Mouse (Mus musculus): ENCODE results near the gene Gm20388.

Gene Gm20388

DNA sequence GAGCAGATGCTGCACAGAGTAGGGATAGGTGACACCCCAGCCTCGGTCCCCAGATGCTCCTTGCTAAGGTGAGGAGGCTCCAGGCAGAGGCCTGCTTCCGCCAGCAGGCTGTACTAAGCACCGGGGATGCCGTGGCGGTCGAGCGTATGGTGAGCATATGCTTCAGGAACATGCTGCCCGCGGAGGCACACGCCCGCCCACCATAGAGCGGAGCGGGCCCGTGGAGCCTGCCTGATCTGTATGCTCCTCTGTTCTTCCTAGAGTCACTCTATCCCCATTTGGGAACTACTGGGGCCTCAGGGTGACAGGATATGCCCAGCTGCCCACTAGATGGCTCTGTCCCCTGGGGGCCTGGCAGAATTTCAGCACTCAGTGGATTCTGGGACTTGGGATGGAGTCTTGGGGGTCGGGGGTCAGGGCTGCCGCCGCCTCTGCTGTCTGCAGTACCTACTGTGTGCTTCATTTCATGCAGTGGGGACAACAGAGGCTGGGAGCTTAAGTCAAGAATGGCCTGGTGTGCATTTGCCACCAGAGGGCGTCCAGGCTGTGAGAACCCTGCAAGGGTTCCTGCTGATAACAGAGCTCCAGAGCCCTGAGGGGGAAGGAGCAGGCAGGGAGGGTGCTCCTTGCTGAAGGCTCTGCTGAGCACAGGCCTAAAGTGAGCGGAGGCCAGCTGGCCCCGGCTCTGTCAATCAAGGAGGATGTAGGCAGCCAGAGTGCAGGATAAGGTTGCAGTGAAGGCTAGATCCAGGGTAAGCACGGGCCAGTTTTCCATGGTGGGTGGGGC is 377.7 kb downstream of the Gm20388 start:
- DNase-seq (ENCODE audit: low read depth, low spot score), result peak; percentile 36

DNA sequence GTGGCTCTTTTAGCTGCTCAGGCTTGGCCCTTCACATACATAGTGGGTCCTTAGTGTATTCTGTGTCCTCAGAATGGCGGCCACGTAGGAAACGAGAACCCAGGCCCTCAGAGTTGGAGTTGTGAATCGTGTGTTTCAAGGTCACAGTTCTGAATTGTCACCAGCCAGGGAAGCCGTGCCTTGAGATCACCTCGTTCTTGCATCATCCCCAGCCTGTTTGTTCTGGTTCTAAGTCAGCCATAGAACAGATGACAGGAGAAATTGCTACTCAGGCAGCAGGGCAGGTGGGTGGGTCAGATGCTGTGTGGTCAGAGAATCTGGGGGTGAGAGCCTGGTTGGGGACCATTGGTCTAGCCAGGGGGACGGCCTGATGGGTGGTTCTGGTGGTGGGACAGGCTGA is 378.6 kb downstream of the Gm20388 start:
- no peak for DNase-seq (ENCODE audit: low read depth, low spot score)

DNA sequence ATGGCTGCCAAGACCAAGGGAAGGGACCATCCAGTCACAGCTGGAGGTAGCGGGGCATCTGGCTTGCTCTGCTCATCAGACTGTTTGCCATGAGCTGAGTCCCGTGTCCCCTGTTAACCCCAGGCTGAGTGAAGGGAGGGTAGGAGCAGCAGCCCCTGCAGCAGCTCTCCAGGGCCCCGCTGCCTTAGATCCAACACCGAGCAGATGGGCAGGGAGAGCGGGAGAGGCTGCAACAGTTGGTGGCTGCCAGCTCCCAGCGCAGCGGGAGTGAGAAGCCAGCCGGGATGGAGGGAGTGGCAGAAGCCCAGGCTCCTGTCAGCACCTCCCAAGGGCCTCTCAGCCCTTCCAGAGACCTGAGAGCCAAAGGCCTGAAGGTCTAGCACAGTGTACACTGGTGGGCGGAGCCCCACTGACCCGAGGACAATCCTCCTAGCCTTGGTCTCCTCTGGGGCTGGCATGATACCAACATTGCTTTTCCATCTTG is 379.1 kb downstream of the Gm20388 start:
- no peak for DNase-seq (ENCODE audit: low read depth, low spot score)

- no peak for DNase-seq (ENCODE audit: low read depth, low spot score)
Measured at GRCm38 (mm10) chr8:120290614-120291013, 380.0 kb downstream of the Gm20388 start.

GRCm38 (mm10) chr8:120291650-120292049 is 381.0 kb downstream of the Gm20388 start:
- no peak for DNase-seq (ENCODE audit: low read depth, low spot score)

DNA sequence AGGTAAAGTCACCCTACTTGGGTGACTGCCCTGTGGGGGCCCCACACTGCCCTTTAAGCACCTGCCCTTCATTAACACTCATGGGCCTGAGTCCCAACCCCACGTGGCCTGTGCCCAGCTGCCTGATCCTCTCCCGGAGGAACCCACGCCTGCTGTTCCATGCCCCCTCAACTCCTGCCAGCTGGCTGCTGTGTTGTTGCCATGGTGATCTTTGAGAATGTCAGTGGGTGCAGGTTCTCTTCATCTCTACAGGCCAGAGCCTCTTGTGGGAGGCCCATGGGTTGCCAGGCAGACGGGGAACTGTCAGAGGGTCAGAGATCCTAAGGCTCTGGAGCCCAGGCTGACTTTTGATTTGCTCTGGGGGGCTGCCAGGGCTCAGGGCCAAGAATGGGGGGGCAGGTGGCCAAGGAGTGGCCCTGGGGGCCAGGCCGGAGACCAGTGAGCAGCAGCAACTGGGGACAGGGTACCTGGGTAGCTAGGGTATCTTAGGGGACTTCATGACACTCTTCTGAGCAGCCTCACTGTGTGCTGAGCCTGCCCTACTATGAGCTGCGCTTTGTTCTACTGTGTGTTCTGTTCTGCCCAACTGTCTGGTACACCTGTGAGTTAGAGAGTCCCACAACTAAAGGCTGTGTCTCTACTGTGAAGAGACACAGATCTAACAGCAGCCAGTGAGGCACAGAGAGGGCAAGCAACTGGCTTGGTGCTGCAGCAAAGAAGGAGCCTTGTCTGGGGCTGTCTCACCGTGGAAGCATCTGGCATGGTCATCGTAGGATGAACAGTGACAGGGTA is 381.9 kb downstream of the Gm20388 start:
- no peak for DNase-seq (ENCODE audit: low read depth, low spot score)

- no peak for DNase-seq (ENCODE audit: low read depth, low spot score)
Measured at GRCm38 (mm10) chr8:120293421-120294357, 383.0 kb downstream of the Gm20388 start.

- no peak for DNase-seq (ENCODE audit: low read depth, low spot score)
Measured at GRCm38 (mm10) chr8:120294982-120295870, 384.6 kb downstream of the Gm20388 start.

DNA sequence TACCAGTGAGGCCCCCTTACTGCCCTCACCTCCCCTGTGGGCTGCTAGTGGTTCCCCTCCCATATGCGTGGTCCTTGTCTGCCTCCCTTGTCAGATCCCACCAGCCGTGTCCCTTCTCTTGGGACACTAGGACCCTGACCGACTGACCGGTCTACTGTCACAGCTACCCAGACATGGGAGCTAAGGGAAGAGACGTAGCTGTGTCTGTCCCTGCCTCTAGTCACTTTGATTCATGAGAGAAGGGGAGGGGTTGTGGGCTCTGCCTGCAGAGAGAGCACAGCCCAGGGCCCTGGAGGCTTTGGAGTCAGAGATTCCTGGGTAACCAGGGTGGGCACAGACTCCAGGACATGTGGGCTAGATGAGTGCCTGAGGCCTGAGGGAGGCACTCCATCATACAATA is 386.4 kb downstream of the Gm20388 start:
- DNase-seq (ENCODE audit: low read depth, low spot score), result no peak

DNA sequence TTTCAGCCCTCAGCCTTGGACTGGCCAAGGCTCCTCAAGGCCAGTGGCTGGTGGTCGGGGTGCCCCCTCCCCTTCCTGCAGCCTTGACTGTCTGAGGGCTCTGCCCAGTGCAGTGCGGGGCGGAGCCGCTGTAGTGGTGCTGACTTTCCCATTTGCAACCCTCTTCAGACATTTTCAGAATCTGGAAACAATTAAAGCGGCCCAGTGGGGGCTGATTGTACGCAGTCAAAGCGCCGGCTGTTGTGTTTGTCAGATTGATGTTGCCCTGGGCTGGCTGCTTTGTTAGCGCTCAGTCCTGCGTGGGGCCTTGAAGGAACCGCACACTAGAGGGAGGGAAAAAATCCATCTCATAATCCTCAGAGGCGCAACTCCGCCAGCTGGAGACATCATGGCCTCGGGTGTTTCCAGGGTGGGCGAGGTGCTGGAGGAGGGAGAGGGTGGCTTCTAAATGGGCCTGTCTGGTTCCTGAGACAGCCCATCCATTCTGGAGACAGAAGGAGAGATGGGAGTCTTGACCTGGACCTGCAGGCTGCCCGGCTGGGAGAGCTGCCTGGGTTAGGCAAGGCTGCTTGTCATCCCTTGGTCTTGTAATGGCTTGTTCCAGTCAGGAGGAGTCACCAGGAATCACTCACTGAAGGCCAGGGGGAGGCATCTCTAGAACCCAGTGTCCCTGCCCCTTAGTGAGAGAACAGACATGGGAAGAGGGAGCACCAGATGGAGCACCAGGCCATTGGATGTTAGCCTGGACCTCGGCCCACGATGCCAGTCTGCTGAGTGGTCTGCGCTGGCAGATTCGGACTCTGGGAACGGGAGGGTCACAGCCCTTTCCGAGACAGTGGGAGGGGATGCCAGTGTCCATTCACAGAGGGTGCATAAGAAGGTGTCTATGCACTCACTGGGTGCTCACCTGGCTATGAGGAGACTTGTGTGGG is 388.2 kb downstream of the Gm20388 start:
- DNase-seq (ENCODE audit: low read depth, low spot score), result no peak

GRCm38 (mm10) chr8:120300601-120301141 is 390.0 kb downstream of the Gm20388 start:
- DNase-seq (ENCODE audit: low read depth, low spot score), result peak; percentile 51

- no peak for DNase-seq (ENCODE audit: low read depth, low spot score)
Measured at GRCm38 (mm10) chr8:120302941-120303675, 392.5 kb downstream of the Gm20388 start.

DNA sequence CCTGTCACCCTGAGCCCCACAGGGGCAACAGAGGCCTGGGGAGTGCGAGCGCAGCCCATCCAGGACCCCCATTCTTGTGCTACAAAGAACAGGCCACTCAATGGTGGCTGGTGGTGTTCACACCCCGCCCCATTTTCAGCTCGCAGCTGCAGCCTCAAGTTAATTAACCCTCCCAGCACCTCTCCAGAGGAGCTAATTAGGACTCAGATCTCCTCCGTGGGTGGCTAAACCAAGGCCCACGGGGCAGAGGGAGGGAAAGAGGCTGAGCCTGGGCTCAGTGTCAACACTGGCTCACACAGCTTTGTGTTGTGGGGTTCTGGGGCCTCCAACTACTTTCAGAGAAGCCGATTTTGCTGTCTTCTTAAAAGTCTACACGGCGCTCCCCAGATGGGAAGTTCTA is 393.5 kb downstream of the Gm20388 start:
- DNase-seq (ENCODE audit: low read depth, low spot score), result no peak

DNA sequence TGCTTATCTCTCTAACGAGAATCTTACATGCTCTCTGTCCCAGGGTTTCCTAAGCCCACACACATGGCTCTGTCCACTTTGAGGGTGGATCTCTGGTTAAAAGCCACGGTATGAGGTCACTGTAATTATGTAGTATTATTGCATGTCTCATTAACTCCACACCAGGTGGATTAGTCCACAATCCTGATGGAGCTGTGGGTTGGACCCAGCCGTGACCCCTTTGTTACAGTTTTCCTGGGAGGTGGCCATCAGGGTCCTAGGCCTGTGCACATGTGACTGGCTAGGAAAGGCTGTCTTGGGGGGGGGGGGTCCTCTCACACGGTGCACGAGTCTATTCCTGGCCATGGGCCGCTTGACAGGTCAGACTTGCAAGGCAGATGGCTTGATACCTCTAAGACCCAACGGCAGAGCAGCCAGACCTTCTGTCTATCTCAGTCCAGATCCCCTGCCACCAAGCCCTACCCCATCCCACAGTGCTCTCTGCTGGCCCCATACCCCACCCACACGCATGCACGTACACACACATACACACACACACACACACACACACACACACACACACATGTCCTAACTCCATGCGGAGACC is 395.3 kb downstream of the Gm20388 start:
- no peak for DNase-seq (ENCODE audit: low read depth, low spot score)

- DNase-seq (ENCODE audit: low read depth, low spot score), result peak; percentile 25
Measured at GRCm38 (mm10) chr8:120307103-120307502, 396.5 kb downstream of the Gm20388 start.

DNA sequence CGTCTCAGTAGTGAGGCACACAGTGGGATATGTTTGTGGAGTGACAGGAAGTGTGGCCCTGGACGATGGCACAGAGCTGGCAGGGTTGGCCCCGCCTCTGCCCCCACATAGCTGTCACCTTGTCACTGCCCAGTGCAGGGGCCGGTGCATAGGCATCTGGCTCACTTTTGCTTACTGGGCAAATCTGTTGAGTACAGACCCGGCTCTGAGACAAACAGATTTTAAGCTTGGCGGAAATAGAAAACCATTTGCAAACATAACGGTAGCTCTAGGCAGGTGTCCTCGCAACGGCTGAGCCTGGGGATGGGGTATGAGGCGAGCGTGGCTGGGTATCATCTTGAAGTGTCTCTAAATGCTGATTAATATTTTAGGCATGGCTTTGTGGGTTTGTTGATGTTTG is 396.9 kb downstream of the Gm20388 start:
- DNase-seq (ENCODE audit: low read depth, low spot score), result no peak

DNA sequence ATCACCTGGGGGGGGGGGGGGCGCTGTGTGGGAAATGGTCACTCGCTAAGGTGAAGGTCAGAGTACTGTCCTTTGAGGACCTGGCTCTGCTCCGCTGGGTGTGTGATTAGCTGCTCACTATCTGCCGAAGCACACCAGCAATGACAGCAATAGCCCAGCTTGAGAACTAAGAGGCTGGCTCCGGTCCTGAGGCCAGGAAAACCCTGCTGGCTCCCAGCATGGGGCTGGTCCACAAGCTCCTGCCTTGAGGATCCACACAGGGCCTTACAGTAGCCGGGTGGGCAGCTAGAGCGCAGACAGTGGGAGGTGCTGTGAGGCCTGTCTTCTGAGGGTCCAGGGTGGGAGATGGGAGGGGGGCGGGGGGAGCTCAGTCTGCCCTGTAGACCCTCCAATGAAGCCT is 397.5 kb downstream of the Gm20388 start:
- DNase-seq (ENCODE audit: low read depth, low spot score), result no peak

- DNase-seq (ENCODE audit: low read depth, low spot score), result no peak
Measured at GRCm38 (mm10) chr8:120308553-120308952, 397.9 kb downstream of the Gm20388 start.

Measured in CD4-positive helper T cell, adult 2 months (primary cell).